Mouse (Mus musculus): ENCODE results near the gene Zfp523. TPM values are rescaled to one million over a fixed set of nuclear protein-coding genes. Genes with fewer than 3 reads are reported as not detected.

The Zfp523 gene
- polyA plus RNA-seq, 1 experiment = 0.39 TPM

GRCm38 (mm10) chr17:28150456-28150855 is 26.5 kb upstream of the Zfp523 start:
- H3K27me3 ChIP-seq (ENCODE audit: control insufficient read depth) = peaks cover 15% of the 10 kb centered on the region
- no peaks in the 10 kb centered on the region for H3K4me1 ChIP-seq (ENCODE audit: control insufficient read depth)
- no peak overlapping the region for H3K4me3 ChIP-seq (replicated peaks)
- no peaks in the 10 kb centered on the region for H3K36me3 ChIP-seq (ENCODE audit: control insufficient read depth)
- H3K9me3 ChIP-seq (ENCODE audit: control insufficient read depth, low read length) = no peaks in the 10 kb centered on the region
- no peak for TF ChIP-seq TAL1 (IDR thresholded peaks at IDR 0.05; ENCODE audit: low read length)

GRCm38 (mm10) chr17:28153095-28153494 is 23.8 kb upstream of the Zfp523 start:
- no peak overlapping the region for H3K4me3 ChIP-seq (replicated peaks)
- H3K27me3 ChIP-seq (ENCODE audit: control insufficient read depth) = no peaks in the 10 kb centered on the region

DNA sequence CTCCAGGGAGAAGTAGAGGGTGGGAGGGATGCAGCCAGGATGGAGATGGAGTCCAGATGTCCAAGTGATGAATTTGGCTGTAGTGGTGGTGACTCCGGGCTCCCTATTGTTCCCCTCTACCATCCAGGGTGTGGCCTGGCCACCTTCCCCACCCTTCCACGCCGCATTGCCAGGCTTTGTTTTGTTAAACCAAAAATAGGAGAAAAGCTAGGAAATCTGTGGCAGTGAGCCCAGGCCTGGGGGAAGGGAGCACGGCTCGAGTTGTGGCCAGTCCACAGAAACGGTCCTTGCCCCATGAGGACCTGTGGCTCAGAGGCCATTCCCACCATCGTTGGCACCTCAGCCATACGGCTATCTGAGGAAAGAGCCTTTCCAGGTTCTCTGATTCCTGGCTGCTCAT is 22.0 kb upstream of the Zfp523 start:
- H3K9me3 ChIP-seq (ENCODE audit: control insufficient read depth, low read length) = no peaks in the 10 kb centered on the region
- no peaks in the 10 kb centered on the region for H3K36me3 ChIP-seq (ENCODE audit: control insufficient read depth)
- no peaks in the 10 kb centered on the region for H3K4me1 ChIP-seq (ENCODE audit: control insufficient read depth)
- no peak for TF ChIP-seq GATA1 (IDR thresholded peaks at IDR 0.05; ENCODE audit: low read length)
- no peak overlapping the region for H3K4me3 ChIP-seq (replicated peaks)
- peaks cover 9% of the 10 kb centered on the region for H3K27me3 ChIP-seq (ENCODE audit: control insufficient read depth)

More at GRCm38 (mm10) chr17:28153095-28153494, 23.8 kb upstream of the Zfp523 start:
- TF ChIP-seq TAL1 (IDR thresholded peaks at IDR 0.05; ENCODE audit: low read length) (no peak), GATA1 (IDR thresholded peaks at IDR 0.05; ENCODE audit: low read length) (no peak)
- Histone ChIP-seq H3K36me3 (ENCODE audit: control insufficient read depth) (no peaks in the 10 kb centered on the region), H3K9me3 (ENCODE audit: control insufficient read depth, low read length) (no peaks in the 10 kb centered on the region), H3K4me1 (ENCODE audit: control insufficient read depth) (no peaks in the 10 kb centered on the region)

GRCm38 (mm10) chr17:28160361-28160760 is 16.6 kb upstream of the Zfp523 start:
- no peak for TF ChIP-seq TAL1 (IDR thresholded peaks at IDR 0.05; ENCODE audit: low read length)
- no peak for TF ChIP-seq GATA1 (IDR thresholded peaks at IDR 0.05; ENCODE audit: low read length)
- Histone ChIP-seq H3K4me3 (replicated peaks) (no peak overlapping the region), H3K4me1 (ENCODE audit: control insufficient read depth) (no peaks in the 10 kb centered on the region), H3K27me3 (ENCODE audit: control insufficient read depth) (peaks cover 32% of the 10 kb centered on the region), H3K9me3 (ENCODE audit: control insufficient read depth, low read length) (no peaks in the 10 kb centered on the region), H3K36me3 (ENCODE audit: control insufficient read depth) (no peaks in the 10 kb centered on the region)

- Histone ChIP-seq H3K4me1 (ENCODE audit: control insufficient read depth) (no peaks in the 10 kb centered on the region), H3K4me3 (replicated peaks) (no peak overlapping the region), H3K9me3 (ENCODE audit: control insufficient read depth, low read length) (no peaks in the 10 kb centered on the region), H3K36me3 (ENCODE audit: control insufficient read depth) (no peaks in the 10 kb centered on the region), H3K27me3 (ENCODE audit: control insufficient read depth) (peaks cover 32% of the 10 kb centered on the region)
- TF ChIP-seq GATA1 (IDR thresholded peaks at IDR 0.05; ENCODE audit: low read length) (no peak), TAL1 (IDR thresholded peaks at IDR 0.05; ENCODE audit: low read length) (no peak)
Measured at GRCm38 (mm10) chr17:28161310-28161881, 15.5 kb upstream of the Zfp523 start.

DNA sequence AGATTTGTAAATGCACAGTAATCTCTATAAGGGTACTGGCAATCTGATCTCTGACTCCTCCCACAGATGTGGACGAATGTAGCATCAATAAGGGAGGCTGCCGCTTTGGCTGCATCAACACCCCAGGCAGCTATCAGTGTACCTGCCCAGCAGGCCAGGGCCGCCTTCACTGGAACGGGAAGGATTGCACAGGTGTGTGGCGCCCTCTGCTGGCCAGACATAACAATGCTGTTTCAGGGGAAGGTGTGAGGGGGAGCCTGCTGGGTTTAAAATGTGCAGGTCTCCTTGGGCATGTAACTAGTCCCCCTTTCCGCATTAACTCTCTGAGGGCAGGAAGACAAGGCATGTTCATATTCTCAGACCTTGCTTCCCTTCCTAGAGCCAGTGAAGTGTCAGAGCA is 13.3 kb upstream of the Zfp523 start:
- TF ChIP-seq TAL1 (IDR thresholded peaks at IDR 0.05; ENCODE audit: low read length) (no peak), GATA1 (IDR thresholded peaks at IDR 0.05; ENCODE audit: low read length) (no peak)
- no peaks in the 10 kb centered on the region for H3K9me3 ChIP-seq (ENCODE audit: control insufficient read depth, low read length)
- no peaks in the 10 kb centered on the region for H3K36me3 ChIP-seq (ENCODE audit: control insufficient read depth)
- H3K27me3 ChIP-seq (ENCODE audit: control insufficient read depth) = peaks cover 32% of the 10 kb centered on the region
- H3K4me1 ChIP-seq (ENCODE audit: control insufficient read depth) = no peaks in the 10 kb centered on the region
- no peak overlapping the region for H3K4me3 ChIP-seq (replicated peaks)

GRCm38 (mm10) chr17:28170460-28171305 is 6.2 kb upstream of the Zfp523 start:
- Histone ChIP-seq H3K36me3 (ENCODE audit: control insufficient read depth) (no peaks in the 10 kb centered on the region), H3K4me3 (replicated peaks) (no peak overlapping the region), H3K9me3 (ENCODE audit: control insufficient read depth, low read length) (no peaks in the 10 kb centered on the region), H3K4me1 (ENCODE audit: control insufficient read depth) (no peaks in the 10 kb centered on the region), H3K27me3 (ENCODE audit: control insufficient read depth) (peaks cover 5% of the 10 kb centered on the region)
- no peak for TF ChIP-seq GATA1 (IDR thresholded peaks at IDR 0.05; ENCODE audit: low read length)
- TF ChIP-seq TAL1 (IDR thresholded peaks at IDR 0.05; ENCODE audit: low read length) = no peak

GRCm38 (mm10) chr17:28172690-28173089 is 4.2 kb upstream of the Zfp523 start:
- peaks cover 12% of the 10 kb centered on the region for H3K27me3 ChIP-seq (ENCODE audit: control insufficient read depth)
- peaks cover 15% of the 10 kb centered on the region for H3K4me1 ChIP-seq (ENCODE audit: control insufficient read depth)
- H3K4me3 ChIP-seq (replicated peaks) = no peak overlapping the region
- H3K36me3 ChIP-seq (ENCODE audit: control insufficient read depth) = no peaks in the 10 kb centered on the region
- TF ChIP-seq TAL1 (IDR thresholded peaks at IDR 0.05; ENCODE audit: low read length) (no peak), GATA1 (IDR thresholded peaks at IDR 0.05; ENCODE audit: low read length) (no peak)
- no peaks in the 10 kb centered on the region for H3K9me3 ChIP-seq (ENCODE audit: control insufficient read depth, low read length)

GRCm38 (mm10) chr17:28177540-28178046 is 664 bp downstream of the Zfp523 start:
- TF ChIP-seq GATA1 (IDR thresholded peaks at IDR 0.05; ENCODE audit: low read length) (no peak), TAL1 (IDR thresholded peaks at IDR 0.05; ENCODE audit: low read length) (no peak)
- H3K4me1 ChIP-seq (ENCODE audit: control insufficient read depth) = peaks cover 18% of the 10 kb centered on the region

More at GRCm38 (mm10) chr17:28177540-28178046, 664 bp downstream of the Zfp523 start:
- Histone ChIP-seq H3K27me3 (ENCODE audit: control insufficient read depth) (peaks cover 12% of the 10 kb centered on the region), H3K4me3 (replicated peaks) (peak overlapping the region; percentile 75), H3K36me3 (ENCODE audit: control insufficient read depth) (no peaks in the 10 kb centered on the region), H3K9me3 (ENCODE audit: control insufficient read depth, low read length) (no peaks in the 10 kb centered on the region)

All from erythroblast, embryonic 14.5 days (primary cell).